28 mouse cellular contexts compared by ENCODE assay signal in genomic region chr6:91226058-91226457, GRCm38 (mm10).
"Had no signal": no experiment of that assay in that cellular context is flagged by ENCODE, and none has a peak within 500 bp of the region (broad histone marks: within the 10 kb centered on the region; RNA-seq: fewer than 3 reads in every experiment).

No protein-coding gene starts in this region.

- H3K36me3 ChIP-seq: liver, embryonic 12.5 days; liver, embryonic 13.5 days; liver, embryonic 15.5 days; lung, embryonic 15.5 days; midbrain, embryonic 10.5 days; midbrain, embryonic 12.5 days; midbrain, embryonic 13.5 days; midbrain, embryonic 15.5 days; neural tube, embryonic 12.5 days had no signal

- H3K4me1 ChIP-seq: liver, embryonic 12.5 days; liver, embryonic 13.5 days; liver, embryonic 15.5 days; lung, embryonic 15.5 days; midbrain, embryonic 10.5 days; midbrain, embryonic 12.5 days; midbrain, embryonic 13.5 days; midbrain, embryonic 15.5 days; neural tube, embryonic 12.5 days had no signal

- H3K4me2 ChIP-seq: limb, embryonic 12.5 days; limb, embryonic 13.5 days; limb, embryonic 15.5 days; liver, embryonic 11.5 days; liver, embryonic 12.5 days; liver, embryonic 13.5 days; liver, embryonic 15.5 days; lung, embryonic 14.5 days; lung, embryonic 15.5 days; midbrain, embryonic 11.5 days; midbrain, embryonic 12.5 days; midbrain, embryonic 13.5 days; midbrain, embryonic 15.5 days; neural tube, embryonic 12.5 days had no signal

- DNase-seq: liver; liver, embryonic 13.5 days; liver, postnatal 0 days; lung, adult 18-20 months; lung, adult 2 months; lung, embryonic 14.5 days; lung, postnatal 10 days; lung, postnatal 14 days; lung, postnatal 4 days; midbrain, embryonic 14.5 days had no signal

- H3K4me3 ChIP-seq: left cerebral cortex, adult 2 months; limb, embryonic 10.5 days; limb, embryonic 12.5 days; limb, embryonic 13.5 days; limb, embryonic 15.5 days; liver, embryonic 12.5 days; liver, embryonic 13.5 days; liver, embryonic 15.5 days; lung, embryonic 15.5 days; megakaryocyte, embryonic 14.5 days; midbrain, embryonic 10.5 days; midbrain, embryonic 12.5 days; midbrain, embryonic 13.5 days; midbrain, embryonic 15.5 days; neural tube, embryonic 12.5 days had no signal

- H3K27me3 ChIP-seq: limb, embryonic 12.5 days; limb, embryonic 13.5 days; limb, embryonic 15.5 days; lung, embryonic 15.5 days; midbrain, embryonic 12.5 days; midbrain, embryonic 15.5 days; neural tube, embryonic 12.5 days had no signal

- H3K27ac ChIP-seq: left cerebral cortex, adult 2 months; limb, embryonic 10.5 days; limb, embryonic 12.5 days; limb, embryonic 13.5 days; limb, embryonic 15.5 days; liver, embryonic 12.5 days; liver, embryonic 13.5 days; liver, embryonic 14.5 days; liver, embryonic 15.5 days; lung, embryonic 15.5 days; macrophage; midbrain, embryonic 10.5 days; midbrain, embryonic 12.5 days; midbrain, embryonic 13.5 days; midbrain, embryonic 15.5 days; neural tube, embryonic 12.5 days had no signal
